Mouse (Mus musculus) liver, embryonic 16.5 days (tissue): ENCODE results near the gene Ascc2. TPM values are rescaled to one million over a fixed set of nuclear protein-coding genes. Genes with fewer than 3 reads are reported as not detected.

Source experiments
- ATAC-seq: fragments of 200-750 bp; cut with Nextera tagmentation; 2 replicates; pipeline ENCODE4 v1.8.0; 2017; ENCODE audit warnings: low read depth, mild to moderate bottlenecking, moderate number of reproducible peaks, moderate library complexity
- H3K27ac ChIP-seq: fragments of 300-500 bp; sonication (generic); 2 replicates; pipeline ENCODE4 v1.5.1; 2014; ENCODE audit warnings: mild to moderate bottlenecking, low read length
- H3K27me3 ChIP-seq: fragments of 300-500 bp; sonication (generic); 2 replicates; pipeline ENCODE4 v1.6.1; 2014; ENCODE audit warnings: low read depth, low read length, mixed read lengths; ENCODE audit not compliant: control insufficient read depth, insufficient read depth
- H3K36me3 ChIP-seq: fragments of 300-500 bp; sonication (generic); 2 replicates; pipeline ENCODE4 v1.6.1; 2014; ENCODE audit warnings: mild to moderate bottlenecking; ENCODE audit not compliant: control insufficient read depth, insufficient read depth
- H3K4me1 ChIP-seq: fragments of 300-500 bp; sonication (generic); 2 replicates; pipeline ENCODE4 v1.6.1; 2014; ENCODE audit warnings: low read depth, low read length, mixed read lengths; ENCODE audit not compliant: control insufficient read depth
- H3K4me2 ChIP-seq: fragments of 300-500 bp; sonication (generic); 2 replicates; pipeline ENCODE4 v1.6.1; 2014; ENCODE audit warnings: low read depth, low read length, mixed read lengths
- H3K4me3 ChIP-seq: fragments of 300-500 bp; sonication (generic); 2 replicates; pipeline ENCODE4 v1.5.1; 2014; ENCODE audit warnings: low read depth, mild to moderate bottlenecking, low read length
- H3K9ac ChIP-seq: fragments of 300-500 bp; sonication (generic); 2 replicates; pipeline ENCODE4 v1.6.1; 2014; ENCODE audit warnings: low read depth, low read length
- H3K9me3 ChIP-seq: fragments of 300-500 bp; sonication (generic); replicated peaks from 2 replicates; pipeline ENCODE4 v1.6.1; 2016; ENCODE audit warnings: low read length; ENCODE audit not compliant: control insufficient read depth
- WGBS: fragments of 180-500 bp; shearing (Covaris S2); extraction: QIAGEN DNeasy Blood & Tissue Kit; methylation state at CpG from one replicate; pipeline ENCODE4 v1.1.7; 2014; ENCODE audit not compliant: insufficient replicate concordance; 5-methylcytosine and 5-hydroxymethylcytosine counted together
- polyA plus RNA-seq: library from polyadenylated mRNA; unstranded; fragments of >200 nt; fragmentation: Nextera tagmentation; extraction: Ambion mirVana; gene quantifications from 2 replicates; pipeline ENCODE4 v1.2.1, GENCODE M21; 2015

The Ascc2 gene
- polyA plus RNA-seq, 1 experiment from 2014 or later = 18.2 TPM

- no peaks in the 10 kb centered on the region for H3K27me3 ChIP-seq
- WGBS = 44% methylated on average over 12 of the region's 12 CpGs
- H3K4me2 ChIP-seq = no peak overlapping the region
- no peak for ATAC-seq
- H3K27ac ChIP-seq = no peak overlapping the region
- H3K9me3 ChIP-seq = no peaks in the 10 kb centered on the region
- H3K4me1 ChIP-seq = no peaks in the 10 kb centered on the region; the same call in 1 of the 2 replicates
- H3K36me3 ChIP-seq = no peaks in the 10 kb centered on the region
- no peak overlapping the region for H3K4me3 ChIP-seq
- no peak overlapping the region for H3K9ac ChIP-seq
Measured at GRCm38 (mm10) chr11:4734179-4734578, 96.6 kb downstream of the Ascc2 start.

Other genes starting within 250 kb of the Ascc2 start
- gene Hormad2, start 196.6 kb upstream of the Ascc2 start, polyA plus RNA-seq = 0.19 and 0.39 TPM in 2 replicates
- 32.8 and 36.5 TPM in 2 replicates for gene Mtmr3, start 42.9 kb upstream of the Ascc2 start, polyA plus RNA-seq
- not detected in 2 replicates for gene Gm11032, start 17.7 kb upstream of the Ascc2 start, polyA plus RNA-seq
- 606 and 617 TPM in 2 replicates for gene Uqcr10, start 66.6 kb downstream of the Ascc2 start, polyA plus RNA-seq
- gene Zmat5, start 66.9 kb downstream of the Ascc2 start, polyA plus RNA-seq = 21.4 and 21.7 TPM in 2 replicates
- gene Cabp7, start 109.0 kb downstream of the Ascc2 start, polyA plus RNA-seq = 0.04 and 0.06 TPM in 2 replicates
- gene Nf2, start 211.8 kb downstream of the Ascc2 start, polyA plus RNA-seq = 11.1 and 11.9 TPM in 2 replicates
- 101 and 106 TPM in 2 replicates for gene Nipsnap1, start 236.2 kb downstream of the Ascc2 start, polyA plus RNA-seq